Mouse (Mus musculus) C2C12 (cell line): Measurements from ENCODE around the gene Slc2a13.

Experiments used
- CEBPB ChIP-seq: IDR thresholded peaks from one replicate; pipeline ENCODE4 v1.6.1; 2011; ENCODE audit warnings: low read depth, mild to moderate bottlenecking, control low read depth, moderate library complexity
- CTCF ChIP-seq: IDR thresholded peaks from one replicate; pipeline ENCODE4 v1.5.1; 2011; ENCODE audit not compliant: control insufficient read depth, insufficient read depth, insufficient read length
- FOSL1 ChIP-seq: IDR thresholded peaks from one replicate; pipeline ENCODE4 v1.8.0; 2011; ENCODE audit warnings: mild to moderate bottlenecking, low read length; ENCODE audit not compliant: poor library complexity, insufficient read depth, severe bottlenecking
- MAX ChIP-seq: IDR thresholded peaks from one replicate; pipeline ENCODE4 v1.6.1; 2011; ENCODE audit warnings: mild to moderate bottlenecking, control low read depth
- MYOD1 ChIP-seq: IDR thresholded peaks from one replicate; pipeline ENCODE4 v1.6.1; 2011; ENCODE audit warnings: low read depth; ENCODE audit not compliant: control insufficient read depth, insufficient read length
- MYOG ChIP-seq: IDR thresholded peaks from one replicate; pipeline ENCODE4 v1.6.1; 2011; ENCODE audit not compliant: control insufficient read depth, insufficient read length; ENCODE audit errors: extremely low read depth
- USF1 ChIP-seq: IDR thresholded peaks from one replicate; pipeline ENCODE4 v1.6.1; 2011; ENCODE audit warnings: low read depth, mild to moderate bottlenecking, control low read depth, moderate library complexity

GRCm38 (mm10) chr15:91615532-91615931 is 42.5 kb upstream of the Slc2a13 start:
- TF ChIP-seq MYOD1 (no peak), MAX (peak; percentile 12), CTCF (no peak), USF1 (no peak), CEBPB (peak; percentile 56), MYOG (no peak), FOSL1 (no peak)
